Mouse (Mus musculus) cerebellum, adult 18-20 months (tissue): ENCODE measurements around the gene Bdp1.
A peak's percentile ranks its signal among the peaks of the same experiment; 100 is the strongest.
"Not testable (repeated sequence)": the region's sequence is repeated elsewhere in the genome, so short reads cannot be mapped to it uniquely, and the experiment has no call there.

Experiments used
- DNase-seq, 2 experiments: peaks; one replicate each; pipeline ENCODE4 v3.0.0; 2021

Gene Bdp1

DNA sequence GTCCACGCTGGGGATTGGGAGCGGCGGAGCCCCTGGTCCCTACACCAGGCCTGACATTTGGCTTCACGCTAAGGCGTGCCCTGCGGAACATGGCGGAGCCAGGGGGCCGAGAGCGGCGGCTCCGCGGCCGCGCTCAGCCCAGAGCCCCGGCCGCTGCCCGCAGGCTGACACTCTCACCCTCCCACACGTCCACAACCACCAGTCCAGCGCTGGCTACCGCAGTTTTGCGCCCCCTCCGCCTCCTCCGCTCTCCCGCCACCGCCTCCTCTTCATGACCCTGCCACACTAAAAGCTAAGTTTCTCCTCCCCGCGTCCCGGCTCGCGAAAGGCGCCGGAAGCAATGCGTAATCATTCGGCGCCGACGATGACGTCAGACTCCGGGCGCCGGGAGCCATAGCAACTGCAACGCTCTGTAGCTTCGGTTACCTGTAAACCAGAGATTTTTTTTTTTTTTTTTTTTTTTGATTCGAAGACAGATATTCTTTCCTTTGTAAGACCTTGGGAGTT is at the start of gene Bdp1:
Gene Bdp1, minus strand, starts transcription at position 323 of the 507 bp plus-strand sequence.
- DNase-seq: peak; percentile 89 to 97

DNA sequence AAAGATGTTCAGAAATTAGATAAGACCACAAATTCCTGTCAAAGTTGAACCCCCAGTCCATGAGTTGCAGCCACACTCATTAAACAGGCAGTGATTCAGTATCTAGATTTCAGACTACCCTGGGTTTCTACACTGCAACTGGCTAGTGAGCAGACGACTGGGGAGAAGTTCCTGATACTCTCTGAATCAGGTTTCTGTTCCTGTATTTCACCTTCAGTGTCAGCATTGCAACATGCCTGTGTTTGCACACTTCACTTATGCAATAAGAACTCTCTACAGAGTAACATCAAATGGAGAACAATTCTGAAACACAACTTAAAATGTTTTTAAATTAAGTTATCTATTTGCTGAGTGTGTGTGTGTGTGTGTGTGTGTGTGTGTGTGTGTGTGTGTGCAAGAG is 48.8 kb upstream of the Bdp1 start:
- no peak for DNase-seq

DNA sequence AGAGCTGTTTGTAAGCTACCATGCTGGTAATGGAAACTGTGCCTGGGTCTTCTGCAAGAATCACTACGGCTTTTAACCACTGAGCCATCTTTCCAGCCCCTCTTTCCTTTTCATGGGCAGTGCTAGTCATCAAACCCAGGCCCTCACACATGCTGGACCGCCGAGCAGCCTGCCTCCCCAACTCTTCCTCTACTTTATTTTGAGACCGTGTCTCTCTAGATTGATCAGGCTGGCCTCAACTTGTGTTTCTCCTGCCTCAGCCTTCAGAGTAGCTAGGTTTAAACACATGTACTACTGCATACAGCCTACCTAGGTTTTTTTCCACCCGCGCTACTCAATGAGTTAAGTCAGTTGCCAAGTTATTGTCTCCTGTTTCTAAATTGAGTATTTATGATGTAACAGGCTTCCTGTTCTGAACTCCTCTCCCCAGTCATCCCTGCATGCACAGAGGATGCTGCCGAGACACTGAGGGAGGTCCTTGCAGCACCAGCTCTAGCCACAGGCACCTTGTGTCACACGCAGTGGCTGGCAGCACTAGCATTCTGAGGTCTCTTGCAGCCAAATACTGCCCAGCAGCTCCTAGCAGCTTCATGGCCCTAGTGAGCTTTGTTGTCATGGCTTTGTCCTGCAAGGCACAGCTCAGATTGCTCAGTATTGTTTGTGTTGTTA is 37.9 kb upstream of the Bdp1 start:
- no peak for DNase-seq

DNA sequence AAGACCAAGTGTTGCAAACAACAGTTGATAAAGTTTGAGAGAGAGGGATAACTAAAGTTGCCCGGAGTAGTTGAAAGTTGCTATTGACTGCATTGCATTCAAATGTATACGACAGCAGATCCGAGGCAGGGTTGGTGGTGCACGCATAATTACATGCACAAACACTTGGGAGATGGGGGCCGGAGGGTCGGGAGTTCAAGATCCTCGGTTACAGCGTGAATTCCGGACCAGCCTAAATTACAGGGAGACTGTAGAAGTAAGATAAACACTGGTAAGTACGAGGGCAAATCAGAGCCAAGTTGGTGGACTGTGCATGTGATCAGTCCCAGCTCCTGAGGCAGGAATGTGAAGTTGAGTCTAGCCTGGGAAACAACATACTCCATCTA is 21.4 kb upstream of the Bdp1 start:
- no peak for DNase-seq

DNA sequence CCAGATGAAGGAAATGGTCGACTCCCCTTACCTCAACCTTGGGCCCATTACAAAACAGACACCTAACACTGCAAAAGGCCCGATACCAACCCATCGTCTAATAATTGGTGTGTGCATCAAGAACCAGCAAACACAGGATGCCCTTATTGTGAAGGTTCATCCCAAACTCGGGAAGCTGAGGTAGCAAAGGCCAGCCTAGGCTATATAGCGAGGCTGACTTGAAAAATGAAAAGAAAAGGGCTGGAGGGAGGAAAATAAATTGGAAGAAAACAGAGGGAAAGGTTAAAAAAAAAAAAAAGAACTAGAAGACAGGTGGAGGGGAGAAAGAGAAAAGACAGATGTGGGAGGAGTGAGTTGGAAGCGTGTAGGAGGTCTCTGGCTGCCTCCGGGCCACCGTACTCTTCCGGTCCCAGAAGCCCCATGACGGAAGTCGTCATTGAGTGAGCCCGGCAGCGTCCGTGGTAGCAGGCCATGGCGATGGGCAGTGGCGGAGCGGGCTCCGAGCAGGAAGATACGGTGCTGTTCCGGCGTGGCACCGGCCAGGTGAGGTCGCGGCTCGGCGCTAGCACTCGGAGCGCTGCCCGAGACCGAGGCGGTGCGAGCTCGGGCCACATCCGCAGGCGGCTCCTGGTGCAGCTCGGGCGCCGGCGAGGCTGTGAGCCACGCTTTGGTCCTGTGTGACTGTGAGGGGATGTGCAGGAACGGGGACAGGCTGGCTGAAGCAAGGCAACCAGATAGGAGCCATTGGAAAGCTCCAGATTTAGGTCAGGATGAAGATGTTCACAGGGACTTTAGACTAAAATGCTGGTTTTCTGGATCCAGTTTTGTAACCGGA is 20.8 kb upstream of the Bdp1 start, which contains the start of gene Smn1:
Gene Smn1, plus strand, starts transcription at position 430 of the 835 bp plus-strand sequence.
- peak; percentile 97 to 99 for DNase-seq

DNA sequence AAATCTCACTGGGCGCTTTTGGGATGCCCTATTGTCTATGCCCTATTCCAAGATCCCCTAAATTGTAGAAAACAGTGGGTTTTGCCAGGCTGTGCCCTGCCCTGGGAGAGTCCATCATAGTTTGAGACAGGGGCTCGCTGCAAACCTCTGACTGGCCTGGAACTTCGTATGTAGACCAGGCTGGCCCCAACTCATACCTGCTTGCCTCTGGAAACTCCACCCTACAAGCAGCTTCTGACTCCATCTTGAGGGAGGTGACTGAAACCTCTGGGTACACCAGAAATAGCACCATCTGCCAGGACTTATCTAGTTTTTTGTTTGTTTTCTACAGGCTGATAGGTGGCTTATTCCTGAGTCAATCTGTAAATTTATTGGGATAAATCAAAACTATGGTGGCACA is 20.1 kb upstream of the Bdp1 start:
- no peak for DNase-seq

DNA sequence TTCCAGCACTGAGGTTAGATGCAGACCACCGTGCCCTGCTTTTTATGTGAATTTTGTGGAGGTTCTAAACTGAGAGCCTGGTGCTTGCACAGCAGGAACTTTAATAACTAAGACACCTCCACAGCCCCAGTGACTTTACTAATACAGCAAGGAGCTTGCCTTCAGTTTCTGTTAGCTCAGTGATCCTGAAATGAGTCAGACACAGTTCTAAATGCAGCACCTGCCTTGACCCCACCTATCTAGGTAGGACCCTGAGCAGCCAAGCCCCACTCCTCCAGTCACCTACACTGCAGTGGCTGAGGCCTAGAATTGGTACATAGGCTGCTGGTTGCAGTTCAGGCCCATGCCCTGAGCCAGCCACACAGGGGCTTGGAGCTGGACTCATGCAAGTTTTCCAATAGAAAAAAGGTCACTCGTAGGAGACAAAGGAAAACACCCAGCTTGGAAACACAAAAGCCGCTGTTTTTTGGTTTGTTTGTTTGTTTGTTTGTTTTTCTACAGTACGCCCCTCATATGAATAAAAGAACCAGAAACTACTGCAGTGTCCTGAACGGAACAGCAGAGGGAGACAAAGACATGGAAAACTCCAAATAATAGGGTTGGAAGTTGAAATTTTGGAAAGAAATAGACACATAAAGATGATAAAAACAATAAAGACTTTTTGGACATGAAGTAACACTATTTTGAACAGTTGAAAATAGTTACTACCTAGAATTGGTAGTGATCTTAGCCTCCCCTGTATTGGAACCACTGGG is 8.5 kb upstream of the Bdp1 start:
- no peak for DNase-seq

DNA sequence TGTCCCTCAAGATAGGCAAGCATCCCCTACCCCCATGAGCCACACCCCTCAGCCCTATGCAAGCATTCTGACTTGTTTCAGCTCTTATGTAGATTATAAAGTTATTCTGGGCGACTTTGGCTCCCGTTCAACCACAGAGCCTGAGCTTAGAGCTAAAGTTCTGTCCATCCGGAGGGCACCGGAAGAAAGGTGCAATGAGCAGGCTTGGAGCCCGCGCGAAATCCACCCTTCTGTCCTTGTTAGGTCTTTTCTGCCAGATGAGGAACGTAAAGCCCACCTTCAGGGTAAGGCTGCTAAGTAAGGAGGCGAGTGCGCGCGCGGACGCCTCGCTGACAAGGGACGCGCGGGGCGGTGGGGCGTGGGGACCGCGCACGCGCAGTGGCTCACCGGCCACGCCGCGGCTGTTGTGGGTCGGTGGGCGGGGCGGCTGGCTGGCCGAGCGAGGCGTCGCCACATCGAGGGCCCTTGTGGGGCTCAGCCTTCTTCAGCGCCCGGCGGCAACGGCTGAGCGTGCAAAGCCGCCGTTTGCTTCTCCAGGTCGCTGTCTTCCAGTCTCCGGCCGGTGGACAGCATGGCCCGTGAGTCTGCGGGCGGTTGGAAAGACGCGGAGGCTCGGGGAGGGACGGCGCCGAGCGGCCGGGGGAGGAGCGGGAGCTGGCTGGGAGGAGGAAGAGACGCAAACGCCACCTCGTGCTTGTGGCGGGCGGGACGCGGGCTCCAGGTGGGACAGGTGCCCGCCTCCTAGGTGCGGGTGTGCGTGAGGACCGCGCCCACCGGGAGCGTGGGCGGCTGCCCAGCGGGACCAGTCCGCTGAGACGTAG is 4.0 kb upstream of the Bdp1 start, which contains the start of gene Serf1:
Gene Serf1, plus strand, starts transcription at position 361 of the 821 bp plus-strand sequence.
- DNase-seq: peak; percentile 79 to 90

DNA sequence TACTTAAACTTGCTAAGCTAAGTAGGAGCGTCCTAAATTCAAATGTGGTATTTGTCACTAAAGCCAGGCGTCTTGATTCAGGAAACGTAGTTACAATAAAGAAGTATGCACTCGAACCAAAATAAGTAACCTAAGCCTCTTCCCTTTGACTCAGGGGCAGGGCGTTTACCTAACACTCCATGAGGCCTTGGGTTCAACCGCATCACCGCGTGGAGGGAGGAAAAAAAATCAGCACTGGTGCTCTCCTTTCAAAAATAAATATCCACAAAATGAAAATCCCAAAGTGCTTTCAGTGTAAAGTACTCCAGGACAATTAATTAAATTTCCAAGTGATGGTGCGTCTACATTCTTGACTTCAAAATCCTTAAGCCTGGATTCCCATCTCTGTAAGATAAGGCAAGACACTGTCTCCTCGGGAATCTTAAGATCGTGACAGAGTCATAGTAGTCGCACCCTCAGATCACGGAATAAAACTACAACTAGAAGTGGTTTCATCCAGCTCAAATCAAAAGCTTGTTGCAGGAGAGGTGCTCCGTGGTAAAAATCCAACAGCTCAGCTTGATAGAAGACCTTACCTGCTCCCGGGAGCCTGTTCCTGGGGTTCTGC is 715 bp downstream of the Bdp1 start:
- no peak for DNase-seq

DNA sequence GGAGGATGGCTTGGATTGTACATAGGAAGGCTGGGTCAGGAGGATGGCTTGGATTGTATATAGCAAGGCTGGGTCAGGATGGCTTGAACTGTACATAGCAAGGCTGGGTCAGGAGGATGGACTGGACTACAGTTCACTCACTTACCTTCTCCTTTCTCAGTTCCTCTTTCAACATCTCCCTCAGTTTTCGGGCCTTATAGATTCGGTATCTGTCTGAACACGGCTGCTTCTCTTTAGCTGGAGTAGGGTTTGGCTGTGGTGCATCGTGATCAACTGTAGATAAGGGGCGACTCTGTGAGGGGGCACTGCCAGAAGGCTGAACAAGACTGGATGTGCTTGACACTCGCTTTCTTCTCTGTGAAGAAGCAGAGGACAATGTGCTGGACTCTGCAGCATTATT is 5.1 kb downstream of the Bdp1 start:
- no peak for DNase-seq

DNA sequence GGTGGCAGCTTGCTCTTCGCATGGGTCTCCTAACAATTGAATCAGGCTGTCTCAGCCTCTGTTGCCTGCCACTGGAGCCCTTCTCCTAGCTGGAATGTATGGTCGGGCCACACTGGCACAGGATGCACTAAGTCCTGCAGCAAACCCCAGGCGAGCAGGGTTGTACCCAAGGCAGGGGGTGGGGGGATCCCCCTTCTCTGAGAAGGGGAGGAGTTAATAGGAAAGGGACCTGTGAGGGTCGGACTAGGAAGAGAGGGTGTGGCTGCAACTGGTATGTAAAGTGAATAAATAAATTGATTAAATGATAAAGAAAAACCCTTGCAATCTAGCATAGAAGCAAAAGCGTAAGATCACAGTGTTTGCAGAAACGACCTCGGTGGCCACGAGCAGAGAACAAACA is 32.4 kb downstream of the Bdp1 start:
- no peak for DNase-seq

DNA sequence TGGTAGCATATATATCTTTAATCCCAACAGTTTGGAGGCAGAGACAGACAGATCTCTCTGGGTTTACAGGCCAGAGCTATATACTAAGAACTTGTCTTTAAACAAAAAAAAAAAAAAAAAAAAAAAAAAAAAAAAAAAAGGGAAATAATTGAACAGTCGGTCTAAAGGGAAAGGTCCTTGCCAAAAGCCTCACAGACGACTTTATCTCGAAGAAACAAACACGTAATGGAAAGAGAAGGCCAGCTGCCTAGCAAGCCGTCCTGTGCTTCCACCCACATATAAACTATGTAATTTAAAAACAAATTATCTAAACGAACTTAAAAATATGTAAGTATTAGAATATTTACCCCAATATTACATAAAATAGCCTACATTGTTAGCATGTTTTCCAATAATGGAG is 36.0 kb downstream of the Bdp1 start:
- no peak for DNase-seq

DNA sequence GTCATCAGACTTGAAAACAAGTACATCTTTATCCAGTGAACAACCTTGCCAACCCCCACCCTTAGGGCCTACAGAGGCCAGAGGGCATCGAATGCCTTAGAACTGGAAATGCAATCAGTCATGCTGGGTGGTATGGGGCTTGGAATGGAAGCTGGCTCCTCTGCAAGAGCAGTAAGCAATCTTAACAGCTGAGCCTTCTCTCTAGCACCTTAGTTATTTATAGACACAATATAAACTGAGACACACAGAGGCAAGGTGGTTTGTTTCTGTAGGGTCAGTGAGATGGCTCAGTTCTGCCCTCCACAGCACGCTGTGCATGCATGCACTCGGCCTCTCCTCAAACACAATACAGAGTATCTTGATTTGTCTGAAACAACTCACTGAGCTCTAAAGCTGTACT is 39.9 kb downstream of the Bdp1 start:
- no peak for DNase-seq

DNA sequence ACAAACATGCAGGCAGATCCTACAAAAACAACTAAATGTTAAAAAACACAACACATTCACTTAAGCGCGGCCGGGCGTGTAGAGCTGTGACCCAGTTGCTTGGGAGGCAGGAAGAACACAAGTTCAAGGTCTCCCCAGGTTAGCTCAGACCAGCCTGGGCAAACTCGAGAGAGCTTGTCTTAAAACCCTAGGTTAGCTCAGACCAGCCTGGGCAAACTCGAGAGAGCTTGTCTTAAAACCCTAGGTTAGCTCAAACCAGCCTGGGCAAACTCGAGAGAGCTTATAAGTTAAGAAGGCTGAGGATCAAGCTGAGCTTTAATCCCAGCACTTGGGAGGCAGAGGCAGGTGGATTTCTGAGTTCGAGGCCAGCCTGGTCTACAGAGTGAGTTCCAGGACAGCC is 46.1 kb downstream of the Bdp1 start:
- not testable (repeated sequence) for DNase-seq

DNA sequence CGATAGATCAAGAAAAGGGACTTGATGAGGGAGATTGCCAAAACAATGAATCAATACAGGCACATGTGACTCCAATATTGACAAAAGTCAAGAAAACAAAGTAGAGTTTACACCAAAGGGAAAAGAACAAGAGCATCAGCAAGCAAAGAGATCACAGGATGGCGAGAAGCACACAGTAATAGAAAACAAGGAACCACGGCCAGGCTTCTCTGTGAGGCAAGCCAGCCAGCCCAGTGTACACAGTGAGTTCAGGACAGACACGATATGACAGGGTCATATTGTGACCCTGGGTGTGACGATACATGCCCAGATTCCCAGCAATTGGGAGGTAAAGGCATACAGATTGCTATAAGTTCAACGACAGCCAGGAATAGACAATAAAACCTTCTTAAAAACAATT is 77.9 kb downstream of the Bdp1 start:
- no peak for DNase-seq

DNA sequence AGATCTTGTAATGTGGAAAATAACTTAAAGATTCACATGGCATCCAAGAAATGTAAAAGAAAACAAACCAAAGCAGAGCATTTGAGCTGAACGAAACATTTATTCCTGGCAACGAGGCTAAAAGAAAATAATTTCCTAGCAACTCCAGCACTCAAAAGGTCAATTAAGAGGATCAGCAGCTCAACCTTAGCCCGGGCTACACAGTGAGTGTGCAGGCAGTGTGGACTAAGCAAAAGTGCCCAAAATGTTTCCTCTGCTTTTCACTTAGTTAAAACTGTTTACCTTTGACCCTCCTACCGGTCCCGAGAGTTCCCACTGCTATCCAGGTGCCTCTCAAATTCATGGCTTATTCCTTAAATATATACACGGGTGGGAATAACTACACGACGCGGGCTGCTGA is 87.0 kb downstream of the Bdp1 start:
- DNase-seq: no peak

DNA sequence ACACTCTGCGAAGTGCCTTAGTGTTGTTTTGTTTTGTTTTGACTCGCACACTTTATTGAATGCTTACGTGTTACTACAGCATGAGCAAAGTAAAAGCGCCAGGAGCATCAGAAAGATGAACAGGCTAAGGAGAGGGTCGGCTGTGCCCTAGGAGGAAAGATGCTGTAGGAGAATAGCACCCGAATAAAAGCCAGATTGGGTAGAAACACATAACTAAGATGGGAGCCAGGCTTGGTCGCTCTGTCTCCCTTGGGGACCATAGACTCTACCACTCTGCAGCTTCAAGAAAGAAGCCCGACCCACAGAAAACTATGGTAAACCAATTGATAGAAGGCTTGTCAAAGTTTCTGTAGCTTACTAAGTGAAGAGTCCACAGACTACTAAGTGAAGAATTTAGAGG is 87.9 kb downstream of the Bdp1 start:
- DNase-seq: peak in 1 of 2 experiments; percentile 31

DNA sequence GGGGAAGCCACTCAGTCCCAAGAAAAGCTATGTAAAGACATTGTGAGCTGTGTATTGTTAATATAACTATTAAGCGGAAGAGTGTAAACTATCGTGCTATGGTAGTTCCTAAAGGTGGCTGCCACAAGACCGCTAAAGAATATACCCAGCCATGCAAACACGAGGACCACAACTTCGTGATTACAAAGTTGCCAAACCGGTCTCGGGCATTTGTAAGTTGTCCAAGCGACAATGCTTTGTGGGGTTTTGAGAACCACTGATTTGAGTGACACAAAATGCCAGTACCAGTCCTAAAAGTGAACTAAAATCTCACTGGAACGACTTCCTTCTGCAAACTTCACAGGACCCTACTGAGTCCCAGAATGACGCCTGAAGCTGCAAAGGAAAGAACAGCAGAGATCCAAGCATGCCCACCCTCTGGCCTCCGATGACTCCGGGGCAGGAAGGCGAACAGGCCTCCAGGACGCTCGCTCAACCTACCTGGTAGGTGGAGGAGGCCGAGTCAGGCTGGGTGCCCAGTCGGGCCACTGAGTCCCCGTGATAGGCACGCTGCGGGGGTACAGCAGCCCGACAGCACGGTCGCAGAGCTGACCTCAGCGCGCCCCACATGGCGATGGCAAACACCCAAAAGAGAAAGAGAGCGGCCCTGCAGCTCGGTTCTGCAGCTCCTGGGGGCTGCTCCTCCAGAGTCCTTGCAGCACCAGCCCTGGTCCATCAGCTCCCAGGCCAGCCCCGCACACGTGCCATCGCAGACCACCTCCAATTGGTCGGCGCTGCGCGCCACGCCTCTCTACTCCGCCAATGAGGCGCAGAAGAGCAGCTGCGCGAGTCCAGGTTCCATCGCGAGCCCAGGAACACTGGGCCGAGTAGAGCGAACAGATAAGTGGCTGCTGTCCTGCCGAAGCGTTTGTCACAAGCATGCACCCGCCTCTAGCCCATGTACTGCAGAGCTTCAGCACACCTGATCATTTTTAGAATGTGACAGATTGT is 88.7 kb downstream of the Bdp1 start, which contains the start of gene Mccc2:
Gene Mccc2, minus strand, starts transcription at position 734 of the 990 bp plus-strand sequence.
- DNase-seq: peak; percentile 80 to 88

DNA sequence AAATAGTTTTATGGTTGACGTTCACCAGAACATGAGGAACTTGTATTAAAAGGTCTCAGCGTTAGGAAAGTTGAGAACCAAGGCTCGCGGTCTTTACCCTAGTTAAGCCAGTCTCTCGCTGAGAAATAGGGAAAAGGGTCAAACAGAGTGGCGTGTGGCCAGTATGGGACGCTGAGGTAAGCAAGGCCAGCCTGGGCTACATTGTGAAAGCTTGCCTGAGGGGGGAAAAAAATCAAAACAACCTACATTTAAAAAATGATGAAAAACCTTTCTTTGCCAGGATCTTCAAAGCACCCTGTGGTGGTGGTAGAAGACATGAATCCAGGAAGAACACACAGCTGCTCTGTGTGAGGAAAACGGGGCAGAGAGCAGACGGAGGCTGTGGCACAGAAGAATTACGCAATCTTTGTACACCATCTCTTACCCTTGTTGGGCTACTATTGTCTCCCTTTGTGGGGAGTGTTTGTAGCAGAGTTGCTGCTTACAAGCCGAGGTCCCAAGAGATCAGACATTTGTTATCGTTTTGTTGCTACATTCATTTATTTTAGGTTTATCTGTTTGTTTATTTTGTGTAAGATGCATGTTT is 97.9 kb downstream of the Bdp1 start:
- DNase-seq: no peak

DNA sequence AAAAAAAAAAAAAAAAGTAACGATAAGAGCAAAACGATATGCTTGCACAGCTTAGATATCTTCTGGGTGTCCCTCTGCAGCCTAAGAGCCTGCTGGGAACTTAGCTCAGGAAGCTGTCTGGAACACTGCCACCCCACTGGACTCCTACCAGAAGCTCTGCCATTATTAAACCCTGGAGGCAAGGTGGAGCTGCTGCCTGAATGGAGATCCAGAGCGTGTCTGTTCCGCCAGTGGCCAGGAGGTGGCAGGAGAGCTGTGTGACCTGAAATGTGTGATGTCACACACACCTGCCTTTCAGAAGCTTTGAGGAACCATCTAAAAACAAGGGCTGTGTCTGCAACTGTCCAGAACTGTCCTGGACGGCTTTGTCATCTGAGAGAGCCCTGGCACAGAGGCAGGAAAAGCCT is 102.1 kb downstream of the Bdp1 start:
- peak; percentile 89 to 91 for DNase-seq
